In genomic region chr5:30910481-30910880, GRCm38 (mm10) we compare ENCODE assay signal across 13 mouse cellular contexts. TPM values are rescaled to one million over a fixed set of nuclear protein-coding genes. Genes with fewer than 3 reads are reported as not detected.
DNase-seq lines count a peak whose midpoint lies in the region; ATAC-seq and TF ChIP-seq lines count a peak whose summit lies in the region.
"Had no signal": no experiment of that assay in that cellular context is flagged by ENCODE, and none has a peak within 500 bp of the region (broad histone marks: within the 10 kb centered on the region; RNA-seq: fewer than 3 reads in every experiment).

No protein-coding gene starts in this region.

- H3K4me2 ChIP-seq in embryonic facial prominence, embryonic 12.5 days (replicated peaks): no peak overlapping the region
- peak overlapping the region; percentile 25 for H3K4me2 ChIP-seq in limb, embryonic 13.5 days (replicated peaks)

- no peak for ATAC-seq in embryonic facial prominence, embryonic 12.5 days (ENCODE audit: insufficient number of reproducible peaks, insufficient read depth, low FRiP score, low TSS enrichment)
- ATAC-seq in limb, embryonic 13.5 days (ENCODE audit: low FRiP score, low read depth): no peak

- no peak for TF ChIP-seq POLR2A in kidney, adult 2 months (IDR thresholded peaks at IDR 0.05; ENCODE audit: low read depth, low read length)

- H3K27ac ChIP-seq in kidney, adult 2 months (ENCODE audit: insufficient read depth, low read depth, low read length): peak overlapping the region; percentile 34; the same call in 1 of the 2 replicates
- peak overlapping the region; percentile 96 for H3K27ac ChIP-seq in embryonic facial prominence, embryonic 12.5 days
- peak overlapping the region; percentile 99 for H3K27ac ChIP-seq in limb, embryonic 13.5 days

- no peaks in the 10 kb centered on the region for H3K36me3 ChIP-seq in kidney, adult 2 months (ENCODE audit: control insufficient read depth, insufficient read depth, low read length)
- peaks cover 2% of the 10 kb centered on the region for H3K36me3 ChIP-seq in embryonic facial prominence, embryonic 12.5 days
- peaks cover 8% of the 10 kb centered on the region for H3K36me3 ChIP-seq in limb, embryonic 13.5 days

- no peaks in the 10 kb centered on the region for H3K27me3 ChIP-seq in kidney, adult 2 months (replicated peaks; ENCODE audit: control insufficient read depth, insufficient read depth, low read length)
- no peaks in the 10 kb centered on the region for H3K27me3 ChIP-seq in embryonic facial prominence, embryonic 12.5 days
- H3K27me3 ChIP-seq in limb, embryonic 13.5 days: no peaks in the 10 kb centered on the region

- DNase-seq in kidney, adult 2 months: peak; percentile 63
- no peak for DNase-seq in kidney, postnatal 25 days
- DNase-seq in 3T3-L1 (ENCODE audit: low read depth, low spot score): peak; percentile 81
- no peak for DNase-seq in urinary bladder, adult 18-20 months (ENCODE audit: low spot score in 2 of 2)
- DNase-seq in cerebellum, postnatal 36 days: no peak
- no peak for DNase-seq in T-cell, adult 2 months (ENCODE audit: low spot score)
- DNase-seq: cerebellum, adult 9-10 months; gastrocnemius, postnatal 25 days; kidney, postnatal 4 days; lung, postnatal 4 days; thymus, postnatal 14 days had no signal

- no peaks in the 10 kb centered on the region for H3K9me3 ChIP-seq in embryonic facial prominence, embryonic 12.5 days
- no peaks in the 10 kb centered on the region for H3K9me3 ChIP-seq in limb, embryonic 13.5 days

- peaks cover 39% of the 10 kb centered on the region for H3K4me1 ChIP-seq in kidney, adult 2 months (ENCODE audit: control insufficient read depth, insufficient read depth, low read length)
- peaks cover 69% of the 10 kb centered on the region for H3K4me1 ChIP-seq in embryonic facial prominence, embryonic 12.5 days
- H3K4me1 ChIP-seq in limb, embryonic 13.5 days: peaks cover 82% of the 10 kb centered on the region

- no peak overlapping the region for H3K9ac ChIP-seq in embryonic facial prominence, embryonic 12.5 days
- 0 out of 2 replicates have a peak overlapping the region, but pooled peaks have one; percentile 15 for H3K9ac ChIP-seq in limb, embryonic 13.5 days

- no peak for TF ChIP-seq CTCF in kidney, adult 2 months (conservative IDR thresholded peaks at IDR 0.05; ENCODE audit: insufficient read depth, insufficient read length, low read depth, low read length)

- H3K4me3 ChIP-seq in kidney, adult 2 months (ENCODE audit: insufficient read depth, low read depth, low read length): no peak overlapping the region
- no peak overlapping the region for H3K4me3 ChIP-seq in embryonic facial prominence, embryonic 12.5 days
- no peak overlapping the region for H3K4me3 ChIP-seq in limb, embryonic 13.5 days

RNA-seq across cellular contexts. Expression of gene Emilin1, which starts 2.7 kb away (rescaled TPM):
- polyA plus RNA-seq in kidney, adult 2 months (2012; rRNA removed): 55.6 and 63.8 TPM in 2 replicates
- 248 and 252 TPM in 2 replicates for polyA plus RNA-seq in embryonic facial prominence, embryonic 12.5 days (2016; fragmentation: Nextera tagmentation; extraction: Ambion mirVana)
- polyA plus RNA-seq in limb, embryonic 13.5 days (2015; fragmentation: Nextera tagmentation; extraction: Ambion mirVana): 279 and 281 TPM in 2 replicates

RNA-seq across cellular contexts. Expression of gene Ost4, which starts 2.9 kb away (rescaled TPM):
- polyA plus RNA-seq in kidney, adult 2 months (2012; rRNA removed): 377 and 422 TPM in 2 replicates
- polyA plus RNA-seq in embryonic facial prominence, embryonic 12.5 days (2016; fragmentation: Nextera tagmentation; extraction: Ambion mirVana): 346 and 376 TPM in 2 replicates
- 408 and 424 TPM in 2 replicates for polyA plus RNA-seq in limb, embryonic 13.5 days (2015; fragmentation: Nextera tagmentation; extraction: Ambion mirVana)

RNA-seq across cellular contexts. Expression of gene Khk, which starts 10.8 kb away (rescaled TPM):
- 1,147 and 1,266 TPM in 2 replicates for polyA plus RNA-seq in kidney, adult 2 months (2012; rRNA removed)
- polyA plus RNA-seq in embryonic facial prominence, embryonic 12.5 days (2016; fragmentation: Nextera tagmentation; extraction: Ambion mirVana): 13.7 and 14.2 TPM in 2 replicates
- 20.0 and 22.6 TPM in 2 replicates for polyA plus RNA-seq in limb, embryonic 13.5 days (2015; fragmentation: Nextera tagmentation; extraction: Ambion mirVana)

RNA-seq across cellular contexts. Expression of gene Agbl5, which starts 22.0 kb away (rescaled TPM):
- polyA plus RNA-seq in kidney, adult 2 months (2012; rRNA removed): 22.6 and 24.1 TPM in 2 replicates
- polyA plus RNA-seq in embryonic facial prominence, embryonic 12.5 days (2016; fragmentation: Nextera tagmentation; extraction: Ambion mirVana): 31.9 and 34.1 TPM in 2 replicates
- polyA plus RNA-seq in limb, embryonic 13.5 days (2015; fragmentation: Nextera tagmentation; extraction: Ambion mirVana): 32.5 and 34.0 TPM in 2 replicates

RNA-seq across cellular contexts. Expression of gene Cgref1, which starts 34.9 kb away (rescaled TPM):
- 387 and 411 TPM in 2 replicates for polyA plus RNA-seq in kidney, adult 2 months (2012; rRNA removed)
- polyA plus RNA-seq in embryonic facial prominence, embryonic 12.5 days (2016; fragmentation: Nextera tagmentation; extraction: Ambion mirVana): 4.5 and 5.7 TPM in 2 replicates
- polyA plus RNA-seq in limb, embryonic 13.5 days (2015; fragmentation: Nextera tagmentation; extraction: Ambion mirVana): 7.6 and 8.7 TPM in 2 replicates

Comparison
In these comparisons a context has a peak if more than half of its experiments do, and no peak if none do; other contexts are left out.
1. DNase-seq: peak in kidney, adult 2 months (single experiment) and 3T3-L1 (single experiment); none in kidney, postnatal 25 days (0 of 2), urinary bladder, adult 18-20 months (0 of 2), cerebellum, postnatal 36 days (0 of 2) and T-cell, adult 2 months (single experiment).
2. H3K27ac ChIP-seq: peak in every context shown above with its lines; median percentile 99 in limb, embryonic 13.5 days; 96 in embryonic facial prominence, embryonic 12.5 days; 34 in kidney, adult 2 months.
3. RNA of gene Khk, which starts 10.8 kb away (polyA plus RNA-seq): 1,147 to 1,266 TPM in kidney, adult 2 months; 20.0 to 22.6 TPM in limb, embryonic 13.5 days and 13.7 to 14.2 TPM in embryonic facial prominence, embryonic 12.5 days; every median in the first group is over 10 times any median in the second.